Mouse (Mus musculus) regulatory T cell (primary cell): ENCODE data around the gene Smim17.
"Not testable (repeated sequence)": the region's sequence is repeated elsewhere in the genome, so short reads cannot be mapped to it uniquely, and the experiment has no call there.

ENCODE experiments used
- in situ Hi-C: fragments of 300-600 bp; cut with MboI, MseI; formaldehyde crosslinking; loops from one replicate; pipeline ENCODE4 v1.15.1; 2025; ENCODE audit warnings: high pct_unique_total_duplicates

Gene Smim17

GRCm38 (mm10) chr7:6414626-6415441 lies 16.3 kb downstream of the Smim17 start:
- in situ Hi-C loops, result loop anchor here (5.0 kb wide), 1 partner anchor 58 kb away; no protein-coding TSS in a partner anchor

DNA sequence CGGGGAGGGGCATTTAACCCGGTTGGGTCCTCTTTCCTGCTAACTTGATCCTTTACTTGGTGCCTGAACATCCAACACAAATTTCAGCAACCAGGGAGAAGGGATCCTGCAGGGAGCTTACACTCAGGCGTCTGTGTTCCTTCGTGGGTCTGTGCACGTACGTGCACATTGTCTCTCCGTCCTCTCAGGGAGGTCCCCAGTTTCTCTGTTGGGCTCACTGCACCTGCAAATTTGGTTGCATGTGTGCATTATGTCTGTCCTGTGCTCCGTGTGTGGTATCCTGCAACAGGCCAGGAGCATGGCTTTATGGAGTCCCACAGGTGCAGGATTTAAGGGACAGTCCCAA lies 16.9 kb downstream of the Smim17 start:
- in situ Hi-C loops, result loop anchor here (5.0 kb wide), 1 partner anchor 58 kb away; no protein-coding TSS in a partner anchor

DNA sequence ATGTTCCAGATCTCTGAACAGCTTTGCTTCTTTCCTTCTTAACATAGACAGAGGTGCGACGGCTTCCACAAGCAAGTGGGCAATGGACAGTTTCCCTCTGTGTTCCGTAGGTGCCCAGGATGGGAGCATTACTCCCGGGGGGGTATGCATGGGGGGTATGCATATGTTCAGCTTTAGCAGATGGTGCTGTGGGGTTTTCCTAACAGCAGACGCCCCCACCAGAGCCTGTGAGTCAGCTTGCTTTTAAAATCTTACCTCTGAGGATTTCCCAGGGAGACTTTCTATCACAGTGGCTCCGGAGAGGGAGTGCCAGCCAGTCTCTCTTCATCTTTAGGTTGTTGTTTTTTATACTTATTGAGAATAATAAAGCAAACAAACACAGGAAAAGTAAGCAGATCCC lies 21.4 kb downstream of the Smim17 start:
- in situ Hi-C loops, result loop anchor here (5.0 kb wide), 1 partner anchor 63 kb away; no protein-coding TSS in a partner anchor

DNA sequence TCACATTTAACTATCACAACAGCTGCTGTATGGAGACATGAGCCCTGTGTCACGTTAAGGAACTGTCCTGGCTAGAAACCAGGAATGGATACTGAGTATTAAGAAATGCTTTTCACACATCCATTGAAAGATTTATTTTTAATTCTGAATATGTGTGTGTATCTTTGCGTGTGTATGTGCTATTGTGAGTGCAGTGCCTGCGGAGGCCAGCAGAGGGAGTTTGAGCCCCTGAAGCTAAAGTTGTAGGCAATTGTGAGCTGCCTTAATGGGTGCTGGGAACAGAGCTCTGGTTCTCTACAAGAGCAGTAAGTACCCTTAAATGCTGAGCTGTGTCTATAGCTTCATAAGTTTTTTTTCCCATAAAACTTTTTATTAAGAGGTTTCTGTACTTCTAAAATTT lies 30.9 kb downstream of the Smim17 start:
- in situ Hi-C loops, result no loop called here

DNA sequence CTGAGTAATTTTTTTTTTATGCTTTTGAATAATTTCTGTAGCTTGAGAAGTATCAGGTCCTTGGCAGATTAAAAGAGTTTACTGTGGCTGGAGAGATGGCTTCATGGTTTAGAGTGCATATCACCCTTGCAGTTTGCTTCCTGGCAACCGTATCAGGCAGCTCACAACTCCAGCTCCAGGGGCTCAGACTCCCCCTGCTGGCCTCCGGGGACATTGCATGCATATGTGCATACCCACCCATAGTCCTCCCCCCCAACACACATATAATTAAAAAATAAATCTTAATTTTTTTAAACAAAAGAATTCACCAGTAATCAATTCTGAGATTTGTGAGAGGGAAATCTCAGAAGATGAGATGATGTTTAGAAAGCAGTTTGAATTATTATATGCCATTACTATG lies 31.8 kb downstream of the Smim17 start:
- in situ Hi-C loops, result loop anchor here (10.0 kb wide), 1 partner anchor 494 kb away; no protein-coding TSS in a partner anchor

GRCm38 (mm10) chr7:6438388-6438787 lies 39.9 kb downstream of the Smim17 start, which contains the start of gene Olfr1344:
Gene Olfr1344, plus strand, starts transcription at chr7:6438688.
- in situ Hi-C loops, result loop anchor here (10.0 kb wide), 1 partner anchor 486 kb away; no protein-coding TSS in a partner anchor

GRCm38 (mm10) chr7:6441173-6441572 lies 42.7 kb downstream of the Smim17 start:
- in situ Hi-C loops, result no loop called here

- in situ Hi-C loops, result no loop called here
These were observed 49.3 kb downstream of the Smim17 start for GRCm38 (mm10) chr7:6447771-6448170.

GRCm38 (mm10) chr7:6455868-6456267 lies 57.4 kb downstream of the Smim17 start, which contains the start of gene Olfr1336:
Gene Olfr1336, plus strand, starts transcription at chr7:6456168.
- in situ Hi-C loops, result no loop called here

DNA sequence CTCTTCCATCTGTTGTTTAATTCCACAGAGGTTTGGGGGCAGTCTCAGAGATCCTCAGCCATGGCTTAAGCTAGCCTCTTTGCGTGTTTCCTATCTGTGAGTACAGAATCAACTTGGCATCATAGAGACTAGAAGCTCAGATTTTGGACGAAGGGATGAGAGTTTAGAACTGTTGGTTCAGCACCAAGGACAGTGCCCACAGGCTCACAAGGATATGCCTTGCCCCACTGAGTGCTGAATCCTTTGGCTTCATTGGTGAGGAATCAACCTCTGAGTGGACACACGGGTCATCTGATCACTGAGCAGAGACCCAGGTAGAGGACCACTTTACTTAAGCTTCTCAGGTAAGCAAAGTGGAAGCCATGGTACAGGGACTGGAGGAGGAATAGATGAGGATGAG lies 57.9 kb downstream of the Smim17 start:
- in situ Hi-C loops, result no loop called here

- in situ Hi-C loops, result no loop called here
These were observed 68.4 kb downstream of the Smim17 start, which contains the start of gene Olfr1346 for GRCm38 (mm10) chr7:6466951-6467350. Gene Olfr1346, plus strand, starts transcription at chr7:6467101.

GRCm38 (mm10) chr7:6477633-6478032 lies 79.1 kb downstream of the Smim17 start:
- in situ Hi-C loops, result not testable (repeated sequence)
